Mouse (Mus musculus) E14TG2a.4 (cell line): ENCODE results near the gene Tlk2.

Experiments
- H3K27me3 ChIP-seq: 2 replicates; pipeline ENCODE4 v1.6.1; 2014; ENCODE audit warnings: low read length, control low read depth; ENCODE audit not compliant: insufficient read depth
- H3K36me3 ChIP-seq: 2 replicates; pipeline ENCODE4 v1.6.1; 2014; ENCODE audit warnings: low read length, control low read depth; ENCODE audit not compliant: insufficient read depth
- H3K4me1 ChIP-seq: replicated peaks from 2 replicates; pipeline ENCODE4 v1.6.1; 2014; ENCODE audit warnings: low read depth, low read length, control low read depth
- H3K4me3 ChIP-seq: replicated peaks from 2 replicates; pipeline ENCODE4 v1.5.1; 2014; ENCODE audit warnings: mild to moderate bottlenecking, low read length
- H3K9me3 ChIP-seq: 2 replicates; pipeline ENCODE4 v1.6.1; 2014; ENCODE audit warnings: low read length, control low read depth
- CTCF ChIP-seq: conservative IDR thresholded peaks from 2 replicates; pipeline ENCODE4 v1.5.1; 2014; ENCODE audit warnings: low read length
- NANOG ChIP-seq: IDR thresholded peaks from 2 replicates; pipeline ENCODE4 v1.6.1; 2014; ENCODE audit warnings: borderline replicate concordance, low read length, mixed read lengths
- POU5F1 ChIP-seq: IDR thresholded peaks from 2 replicates; pipeline ENCODE4 v1.6.1; 2014; ENCODE audit warnings: low read length, borderline replicate concordance

Gene Tlk2

DNA sequence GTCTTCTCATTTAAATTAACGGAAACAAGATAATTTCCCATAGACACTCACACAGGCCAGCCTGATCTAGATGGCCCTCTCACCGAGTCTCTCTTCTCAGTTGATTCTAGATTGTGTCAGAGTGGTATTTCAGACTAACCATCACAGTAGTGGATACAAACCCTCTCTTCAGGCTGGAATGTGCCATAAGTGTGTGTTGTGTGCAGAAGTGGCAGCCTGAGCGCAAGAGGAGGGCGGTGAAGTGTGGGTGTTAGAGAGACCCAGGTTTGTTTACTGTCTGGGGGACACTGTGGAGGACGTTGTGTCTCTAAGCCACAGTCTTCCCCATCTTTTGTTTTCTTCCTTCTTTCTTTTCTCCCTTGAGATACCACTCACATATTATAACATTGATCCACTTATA lies 144.9 kb downstream of the Tlk2 start:
- Histone ChIP-seq H3K36me3 (no peaks in the 10 kb centered on the region), H3K4me3 (no peak overlapping the region), H3K27me3 (peaks cover 7% of the 10 kb centered on the region), H3K9me3 (no peaks in the 10 kb centered on the region), H3K4me1 (peaks cover 11% of the 10 kb centered on the region)
- TF ChIP-seq CTCF (no peak), NANOG (no peak)

- H3K4me1 ChIP-seq = peaks cover 20% of the 10 kb centered on the region
- no peak for TF ChIP-seq CTCF
- no peak for TF ChIP-seq POU5F1
- no peak for TF ChIP-seq NANOG
- no peaks in the 10 kb centered on the region for H3K9me3 ChIP-seq
- H3K27me3 ChIP-seq = peaks cover 30% of the 10 kb centered on the region
- no peaks in the 10 kb centered on the region for H3K36me3 ChIP-seq
- H3K4me3 ChIP-seq = no peak overlapping the region
These were observed 148.5 kb downstream of the Tlk2 start for GRCm38 (mm10) chr11:105327101-105327500.

DNA sequence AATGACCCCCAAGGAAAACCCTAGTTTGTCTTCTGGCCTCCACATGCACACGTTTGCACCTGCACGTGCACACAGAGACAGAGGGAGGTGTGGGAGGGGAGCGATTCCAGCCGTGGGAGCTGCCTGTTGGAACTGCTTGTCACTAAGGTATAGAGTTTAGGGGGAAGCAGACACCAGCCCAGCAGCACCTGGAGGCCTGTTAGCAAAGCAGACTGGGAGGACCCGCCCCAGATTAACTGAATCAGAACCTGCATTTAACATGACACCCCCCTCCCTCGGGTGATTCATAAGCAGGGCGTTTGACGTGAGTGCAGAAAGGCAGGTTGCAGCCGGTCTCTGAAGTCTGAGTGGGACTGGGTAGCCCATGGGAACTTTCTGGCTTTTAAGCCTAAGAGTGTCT lies 151.4 kb downstream of the Tlk2 start:
- H3K4me3 ChIP-seq = no peak overlapping the region
- H3K4me1 ChIP-seq = peaks cover 32% of the 10 kb centered on the region
- TF ChIP-seq CTCF (no peak), NANOG (no peak), POU5F1 (no peak)
- peaks cover 30% of the 10 kb centered on the region for H3K27me3 ChIP-seq
- no peaks in the 10 kb centered on the region for H3K9me3 ChIP-seq
- no peaks in the 10 kb centered on the region for H3K36me3 ChIP-seq

DNA sequence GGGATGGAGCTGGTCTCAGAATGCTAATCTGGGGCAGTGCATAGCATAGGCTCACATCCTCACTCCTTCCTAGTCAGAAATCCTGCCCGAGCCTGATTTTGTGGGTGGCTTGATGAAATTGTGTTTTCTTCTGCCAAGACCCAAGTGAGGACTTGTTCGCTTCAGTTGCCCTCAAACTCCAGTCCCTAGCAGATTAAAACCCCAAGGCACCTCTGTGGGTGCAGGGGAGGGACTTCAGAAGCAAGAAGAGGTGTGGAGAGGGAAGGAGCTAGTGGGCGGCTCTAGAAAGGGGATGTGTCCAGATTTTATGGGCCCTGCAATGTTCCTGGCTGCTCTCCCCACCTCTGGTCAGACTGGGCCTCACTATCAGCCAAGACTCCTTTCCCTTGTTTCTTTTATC lies 152.5 kb downstream of the Tlk2 start:
- H3K9me3 ChIP-seq = no peaks in the 10 kb centered on the region
- no peaks in the 10 kb centered on the region for H3K36me3 ChIP-seq
- TF ChIP-seq CTCF (no peak), POU5F1 (no peak), NANOG (no peak)
- peaks cover 32% of the 10 kb centered on the region for H3K27me3 ChIP-seq
- no peak overlapping the region for H3K4me3 ChIP-seq
- peaks cover 32% of the 10 kb centered on the region for H3K4me1 ChIP-seq

- Histone ChIP-seq H3K9me3 (no peaks in the 10 kb centered on the region), H3K27me3 (peaks cover 32% of the 10 kb centered on the region), H3K4me1 (peaks cover 32% of the 10 kb centered on the region), H3K4me3 (peak overlapping the region; percentile 23), H3K36me3 (no peaks in the 10 kb centered on the region)
- TF ChIP-seq POU5F1 (no peak), NANOG (no peak), CTCF (no peak)
These were observed 153.1 kb downstream of the Tlk2 start for GRCm38 (mm10) chr11:105331732-105332131.

GRCm38 (mm10) chr11:105332468-105332867 lies 153.9 kb downstream of the Tlk2 start:
- H3K27me3 ChIP-seq = peaks cover 29% of the 10 kb centered on the region
- peaks cover 31% of the 10 kb centered on the region for H3K4me1 ChIP-seq
- H3K36me3 ChIP-seq = no peaks in the 10 kb centered on the region
- peak; percentile 58 for TF ChIP-seq CTCF
- no peak for TF ChIP-seq NANOG
- H3K4me3 ChIP-seq = no peak overlapping the region
- no peaks in the 10 kb centered on the region for H3K9me3 ChIP-seq
